ENCODE assay signal across 8 mouse cellular contexts in the genomic region with DNA sequence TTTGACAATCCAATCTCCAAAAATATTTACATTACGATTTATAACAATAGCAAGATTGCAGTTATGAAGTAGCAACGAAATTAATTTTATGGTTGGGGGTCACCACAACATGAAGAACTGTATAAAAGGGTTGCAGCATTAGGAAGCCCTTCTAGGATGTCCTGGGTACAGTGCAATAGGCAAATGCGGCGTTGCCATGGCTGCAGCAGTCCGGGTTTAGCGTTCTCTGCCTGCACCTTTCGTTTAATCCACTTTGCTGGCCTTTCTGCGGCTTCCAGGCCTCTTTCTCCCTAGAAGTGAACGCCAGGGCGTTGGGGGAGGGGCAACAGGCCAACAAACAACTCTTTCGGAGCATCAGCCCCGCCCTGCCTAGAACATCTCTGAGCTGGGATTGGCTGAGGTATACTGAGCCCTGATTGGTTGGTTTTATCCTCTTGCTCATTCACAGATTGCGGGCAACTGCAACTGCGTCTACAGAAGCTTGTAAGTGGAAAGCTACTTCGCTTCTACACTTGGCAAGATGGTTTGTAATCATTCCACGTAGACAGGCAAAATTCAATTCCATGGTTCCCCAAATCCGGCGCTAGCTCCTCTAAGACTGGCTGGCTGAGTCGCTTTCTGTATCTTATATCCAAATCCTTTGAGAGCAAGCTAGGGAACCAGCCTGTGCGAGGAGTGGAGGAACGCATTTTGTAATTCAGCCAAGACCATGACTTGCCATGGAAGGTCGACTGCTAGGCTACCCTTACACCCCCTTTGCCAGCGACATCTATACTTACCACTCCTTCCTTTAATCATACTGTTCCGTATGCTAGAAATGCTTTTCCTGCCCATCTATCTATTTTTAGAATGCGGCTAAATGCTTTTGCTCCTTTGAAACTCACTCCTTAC. TPM values are rescaled to one million over a fixed set of nuclear protein-coding genes. Genes with fewer than 3 reads are reported as not detected.
DNase-seq lines count a peak whose midpoint lies in the region; ATAC-seq and TF ChIP-seq lines count a peak whose summit lies in the region.

No protein-coding gene starts in this region.

- no peak overlapping the region for H3K27ac ChIP-seq in ES-E14 (ENCODE audit: insufficient read depth, low read depth, low read length, poor library complexity, severe bottlenecking)
- H3K27ac ChIP-seq in liver, postnatal 0 days (ENCODE audit: low read depth) = 0 out of 2 replicates have a peak overlapping the region, but pooled peaks have one; percentile 1
- H3K27ac ChIP-seq in neural tube, embryonic 13.5 days (replicated peaks) = peak overlapping the region; percentile 82
- peak overlapping the region; percentile 53 for H3K27ac ChIP-seq in stomach, postnatal 0 days (replicated peaks)

- peak; percentile 94 for DNase-seq in ES-E14 (ENCODE audit: low read depth, low spot score)
- peak; percentile 93 for DNase-seq in cerebellum, adult 8-10 months
- peak; percentile 96 for DNase-seq in forelimb bud, embryonic 11.5 days (ENCODE audit: low read depth, low spot score)
- peak; percentile 93 for DNase-seq in heart, postnatal 4 days
- peak; percentile 82 to 94 for DNase-seq in layer of hippocampus, adult 18-20 months (ENCODE audit: low spot score in 2 of 2)
- DNase-seq in liver, postnatal 0 days = peak; percentile 83
- peak; percentile 84 for DNase-seq in stomach, postnatal 0 days (ENCODE audit: low spot score)

- H3K9ac ChIP-seq in ES-E14 (ENCODE audit: insufficient read depth, low read depth, low read length, poor library complexity, severe bottlenecking) = no peak overlapping the region; the same call in 1 of the 2 replicates
- no peak overlapping the region for H3K9ac ChIP-seq in liver, postnatal 0 days (replicated peaks)
- peak overlapping the region; percentile 51 for H3K9ac ChIP-seq in neural tube, embryonic 13.5 days
- H3K9ac ChIP-seq in stomach, postnatal 0 days (ENCODE audit: low read length) = peak overlapping the region; percentile 41

- peaks cover 2 to 19% of the 10 kb centered on the region in 2 experiments; a peak in 3 of 4 replicates for H3K4me1 ChIP-seq in ES-E14 (ENCODE audit: control insufficient read depth in 2 of 2, insufficient read depth in 2 of 2, low read length in 2 of 2, poor library complexity in 1 of 2)
- peaks cover 9% of the 10 kb centered on the region for H3K4me1 ChIP-seq in liver, postnatal 0 days (ENCODE audit: insufficient read depth)
- H3K4me1 ChIP-seq in neural tube, embryonic 13.5 days (replicated peaks) = peaks cover 26% of the 10 kb centered on the region
- no peaks in the 10 kb centered on the region for H3K4me1 ChIP-seq in stomach, postnatal 0 days (replicated peaks; ENCODE audit: control insufficient read depth, insufficient read depth)

- in situ Hi-C loops in ES-E14 (cut with MboI; ENCODE audit: low sequenced_read_pairs in 2 of 2, unreplicated experiment in 2 of 2) = no loop called here

- ATAC-seq in liver, postnatal 0 days = peak; percentile 89
- peak; percentile 97 for ATAC-seq in neural tube, embryonic 13.5 days (ENCODE audit: low read depth)
- ATAC-seq in stomach, postnatal 0 days (ENCODE audit: low FRiP score, low TSS enrichment) = peak; percentile 94

- peak overlapping the region; percentile 30 to 46; a peak in 2 of 4 replicates for H3K4me3 ChIP-seq in ES-E14 (ENCODE audit: insufficient read depth in 1 of 2, low read depth in 1 of 2, low read length in 2 of 2, poor library complexity in 1 of 2, severe bottlenecking in 1 of 2)
- H3K4me3 ChIP-seq in liver, postnatal 0 days (ENCODE audit: low read depth, low read length) = no peak overlapping the region
- peak overlapping the region; percentile 29 for H3K4me3 ChIP-seq in neural tube, embryonic 13.5 days
- peak overlapping the region; percentile 25 for H3K4me3 ChIP-seq in stomach, postnatal 0 days (ENCODE audit: low read depth, low read length)

- WGBS in liver, postnatal 0 days (ENCODE audit: insufficient replicate concordance) = 8% methylated on average over 25 of the region's 25 CpGs
- WGBS in neural tube, embryonic 13.5 days = 6% methylated on average over 25 of the region's 25 CpGs
- 5% methylated on average over 25 of the region's 25 CpGs for WGBS in stomach, postnatal 0 days

- no peak for TF ChIP-seq EP300 in liver, postnatal 0 days (IDR thresholded peaks at IDR 0.05; ENCODE audit: low read depth)
- no peak for TF ChIP-seq EP300 in stomach, postnatal 0 days (optimal IDR thresholded peaks at IDR 0.05)

- peak overlapping the region; percentile 61 for H3K4me2 ChIP-seq in liver, postnatal 0 days (ENCODE audit: low read depth, low read length)
- peak overlapping the region; percentile 66 for H3K4me2 ChIP-seq in neural tube, embryonic 13.5 days
- peak overlapping the region; percentile 54 for H3K4me2 ChIP-seq in stomach, postnatal 0 days (replicated peaks; ENCODE audit: low read depth)

- no peaks in the 10 kb centered on the region for H3K27me3 ChIP-seq in liver, postnatal 0 days (ENCODE audit: insufficient read depth, low read length)
- no peaks in the 10 kb centered on the region for H3K27me3 ChIP-seq in neural tube, embryonic 13.5 days
- no peaks in the 10 kb centered on the region for H3K27me3 ChIP-seq in stomach, postnatal 0 days (ENCODE audit: control insufficient read depth, insufficient read depth, low read length)

- H3K9me3 ChIP-seq in ES-E14 (ENCODE audit: control insufficient read depth, insufficient read depth, low read depth, low read length) = no peaks in the 10 kb centered on the region
- no peaks in the 10 kb centered on the region for H3K9me3 ChIP-seq in liver, postnatal 0 days (ENCODE audit: low read length)
- no peaks in the 10 kb centered on the region for H3K9me3 ChIP-seq in neural tube, embryonic 13.5 days
- no peaks in the 10 kb centered on the region for H3K9me3 ChIP-seq in stomach, postnatal 0 days (ENCODE audit: control insufficient read depth, low read length)

- peaks cover 2% of the 10 kb centered on the region for H3K36me3 ChIP-seq in ES-E14 (ENCODE audit: control insufficient read depth, insufficient read depth, low read length, poor library complexity, severe bottlenecking)
- H3K36me3 ChIP-seq in liver, postnatal 0 days (replicated peaks; ENCODE audit: insufficient read depth, low read length) = peaks cover 17% of the 10 kb centered on the region
- H3K36me3 ChIP-seq in neural tube, embryonic 13.5 days = peaks cover 26% of the 10 kb centered on the region
- peaks cover 3% of the 10 kb centered on the region; the same call in 1 of the 2 replicates for H3K36me3 ChIP-seq in stomach, postnatal 0 days (ENCODE audit: control insufficient read depth, insufficient read depth, low read length)

- no peak for TF ChIP-seq CTCF in liver, postnatal 0 days (IDR thresholded peaks at IDR 0.05; ENCODE audit: low read depth)
- TF ChIP-seq CTCF in stomach, postnatal 0 days (IDR thresholded peaks at IDR 0.05; ENCODE audit: low read depth) = no peak

TF ChIP-seq in ES-E14, 5 proteins besides CTCF, POLR2A, EP300 and RAD21:
- no peak for TF ChIP-seq ZNF384 (IDR thresholded peaks at IDR 0.05; ENCODE audit: low read depth, low read length)
- peak; percentile 48; the same call in 1 of the 2 replicates for TF ChIP-seq HCFC1 (IDR thresholded peaks at IDR 0.05; ENCODE audit: borderline replicate concordance, insufficient read depth, low read length)
- TF ChIP-seq MAFK (IDR thresholded peaks at IDR 0.05; ENCODE audit: insufficient read depth, low read depth, low read length) = no peak
- TF ChIP-seq CHD2 (IDR thresholded peaks at IDR 0.05; ENCODE audit: low read depth, low read length) = peak; percentile 65; the same call in 1 of the 2 replicates
- no peak for TF ChIP-seq ZC3H11A (IDR thresholded peaks at IDR 0.05; ENCODE audit: borderline replicate concordance, low read depth, low read length)

RNA-seq across cellular contexts. Expression of a gene that starts 10.9 kb away (rescaled TPM):
- 8.0 and 8.7 TPM in 2 replicates for total RNA-seq in ES-E14 (2012; rRNA removed)
- 10 to 100 TPM; 39.5 to 40.0 TPM for total RNA-seq in heart, postnatal 4 days (2021)
- 10 to 100 TPM; 27.9 to 31.8 TPM for total RNA-seq in layer of hippocampus, adult 18-20 months (2021)
- polyA plus RNA-seq in liver, postnatal 0 days (2015; fragmentation: Nextera tagmentation; extraction: Ambion mirVana) = 1.2 and 1.6 TPM in 2 replicates
- polyA plus RNA-seq in neural tube, embryonic 13.5 days (2015; fragmentation: Nextera tagmentation; extraction: Ambion mirVana) = 51.3 and 59.1 TPM in 2 replicates
- 12.8 and 13.7 TPM in 2 replicates for polyA plus RNA-seq in stomach, postnatal 0 days (2015; fragmentation: Nextera tagmentation; extraction: Ambion mirVana)

RNA-seq across cellular contexts. Expression of a gene that starts 18.9 kb away (rescaled TPM):
- total RNA-seq in ES-E14 (2012; rRNA removed) = 12.6 and 13.2 TPM in 2 replicates
- 10 to 100 TPM; 36.7 to 41.3 TPM for total RNA-seq in heart, postnatal 4 days (2021)
- total RNA-seq in layer of hippocampus, adult 18-20 months (2021) = 10 to 100 TPM; 23.2 to 24.7 TPM
- 6.3 TPM in 2 replicates for polyA plus RNA-seq in liver, postnatal 0 days (2015; fragmentation: Nextera tagmentation; extraction: Ambion mirVana)
- 53.9 and 62.8 TPM in 2 replicates for polyA plus RNA-seq in neural tube, embryonic 13.5 days (2015; fragmentation: Nextera tagmentation; extraction: Ambion mirVana)
- 15.9 and 18.1 TPM in 2 replicates for polyA plus RNA-seq in stomach, postnatal 0 days (2015; fragmentation: Nextera tagmentation; extraction: Ambion mirVana)

RNA-seq across cellular contexts. Expression of a gene that starts 39.8 kb away (rescaled TPM):
- 369 and 432 TPM in 2 replicates for total RNA-seq in ES-E14 (2012; rRNA removed)
- total RNA-seq in heart, postnatal 4 days (2021) = 100 to 1,000 TPM; 207 to 224 TPM
- 100 to 1,000 TPM; 219 to 225 TPM for total RNA-seq in layer of hippocampus, adult 18-20 months (2021)
- polyA plus RNA-seq in liver, postnatal 0 days (2015; fragmentation: Nextera tagmentation; extraction: Ambion mirVana) = 54.8 and 58.6 TPM in 2 replicates
- polyA plus RNA-seq in neural tube, embryonic 13.5 days (2015; fragmentation: Nextera tagmentation; extraction: Ambion mirVana) = 281 and 354 TPM in 2 replicates
- polyA plus RNA-seq in stomach, postnatal 0 days (2015; fragmentation: Nextera tagmentation; extraction: Ambion mirVana) = 88.1 and 97.5 TPM in 2 replicates

Comparison
In these comparisons a context has a peak if more than half of its experiments do, and no peak if none do; other contexts are left out.
1. H3K9ac ChIP-seq: peak in neural tube, embryonic 13.5 days (single experiment) and stomach, postnatal 0 days (single experiment); none in ES-E14 (single experiment) and liver, postnatal 0 days (single experiment).
2. Peak in every context shown above with its lines, with median percentiles within 50 percentile points of each other: DNase-seq, ATAC-seq and H3K4me2 ChIP-seq.